Mouse (Mus musculus) C2C12 (cell line): ENCODE measurements around the gene Sla2. TPM values are rescaled to one million over a fixed set of nuclear protein-coding genes. Genes with fewer than 3 reads are reported as not detected.
A peak's percentile ranks its signal among the peaks of the same experiment; 100 is the strongest.

Experiments used
- H3K27me3 ChIP-seq: one replicate; pipeline ENCODE4 v1.6.1; 2011; ENCODE audit not compliant: control insufficient read depth, insufficient read depth, insufficient read length
- H3K36me3 ChIP-seq: one replicate; pipeline ENCODE4 v1.6.1; 2011; ENCODE audit not compliant: control insufficient read depth, insufficient read depth
- H3K4me3 ChIP-seq: one replicate; pipeline ENCODE4 v1.5.1; 2011; ENCODE audit warnings: mild to moderate bottlenecking, control low read depth; ENCODE audit not compliant: poor library complexity, insufficient read depth, severe bottlenecking
- H3K79me2 ChIP-seq: one replicate; pipeline ENCODE4 v1.6.1; 2011; ENCODE audit not compliant: control insufficient read depth, insufficient read depth
- H3K79me3 ChIP-seq: one replicate; pipeline ENCODE4 v1.6.1; 2011; ENCODE audit warnings: low read depth, control low read depth
- H3ac ChIP-seq: one replicate; pipeline ENCODE3; 2011; ENCODE audit warnings: low read depth; ENCODE audit not compliant: control insufficient read depth, insufficient read length
- CEBPB ChIP-seq: IDR thresholded peaks from one replicate; pipeline ENCODE4 v1.6.1; 2011; ENCODE audit warnings: low read depth, mild to moderate bottlenecking, control low read depth, moderate library complexity
- CTCF ChIP-seq: IDR thresholded peaks from one replicate; pipeline ENCODE4 v1.5.1; 2011; ENCODE audit not compliant: control insufficient read depth, insufficient read depth, insufficient read length
- FOSL1 ChIP-seq: IDR thresholded peaks from one replicate; pipeline ENCODE4 v1.8.0; 2011; ENCODE audit warnings: mild to moderate bottlenecking, low read length; ENCODE audit not compliant: poor library complexity, insufficient read depth, severe bottlenecking
- MAX ChIP-seq: IDR thresholded peaks from one replicate; pipeline ENCODE4 v1.6.1; 2011; ENCODE audit warnings: mild to moderate bottlenecking, control low read depth
- MYOD1 ChIP-seq: IDR thresholded peaks from one replicate; pipeline ENCODE4 v1.6.1; 2011; ENCODE audit warnings: low read depth; ENCODE audit not compliant: control insufficient read depth, insufficient read length
- MYOG ChIP-seq: IDR thresholded peaks from one replicate; pipeline ENCODE4 v1.6.1; 2011; ENCODE audit not compliant: control insufficient read depth, insufficient read length; ENCODE audit errors: extremely low read depth
- USF1 ChIP-seq: IDR thresholded peaks from one replicate; pipeline ENCODE4 v1.6.1; 2011; ENCODE audit warnings: low read depth, mild to moderate bottlenecking, control low read depth, moderate library complexity
- polyA plus RNA-seq: library from polyadenylated mRNA; unstranded; fragments of >200 nt; fragmentation: generic; extraction: Trizol; gene quantifications from one replicate; pipeline ENCODE4 v1.2.1, GENCODE M21; 2012; ENCODE audit warnings: missing spikeins

Gene Sla2
- polyA plus RNA-seq, 1 experiment: 0.13 TPM

DNA sequence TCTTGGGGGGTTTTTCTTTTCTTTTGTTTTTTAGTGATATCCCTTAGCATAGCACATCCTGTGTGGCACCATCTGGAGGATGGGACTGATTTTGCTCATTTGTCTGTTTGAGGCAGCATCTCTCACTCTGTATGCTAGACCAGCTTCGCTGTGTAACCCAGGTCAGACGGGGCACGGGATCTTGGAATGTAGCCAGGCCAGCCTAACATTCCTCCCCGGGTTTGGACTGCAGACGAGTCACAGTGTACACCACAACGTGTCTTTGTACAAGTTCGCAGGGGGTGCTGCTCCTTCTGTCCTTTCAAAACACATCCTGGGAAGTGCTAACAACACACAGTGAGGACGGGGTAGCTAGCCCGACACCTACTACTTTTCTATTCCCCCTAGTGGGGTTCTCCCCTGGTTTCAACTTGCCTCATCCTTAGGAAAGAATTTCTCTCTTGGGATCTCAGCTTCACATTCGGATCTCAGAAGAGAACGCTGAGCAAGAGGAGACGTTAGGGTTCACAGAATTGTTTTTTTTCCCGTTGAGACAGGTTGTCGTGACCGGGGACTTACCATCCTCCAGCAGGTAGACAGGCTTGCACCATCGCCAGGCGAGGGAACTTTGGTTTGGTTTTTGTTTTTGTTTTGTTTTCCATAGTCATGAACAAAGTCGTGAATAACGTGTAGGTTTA is 24.8 kb downstream of the Sla2 start:
- Histone ChIP-seq H3K79me2 (peaks cover 78% of the 10 kb centered on the region), H3ac (peak overlapping the region; percentile 75), H3K79me3 (peaks cover 40% of the 10 kb centered on the region), H3K27me3 (no peaks in the 10 kb centered on the region), H3K36me3 (peaks cover 22% of the 10 kb centered on the region), H3K4me3 (peak overlapping the region; percentile 93)
- TF ChIP-seq MYOD1: no peak
- TF ChIP-seq MAX: no peak
- no peak for TF ChIP-seq FOSL1
- no peak for TF ChIP-seq MYOG
- no peak for TF ChIP-seq CEBPB
- TF ChIP-seq USF1: no peak
- no peak for TF ChIP-seq CTCF

DNA sequence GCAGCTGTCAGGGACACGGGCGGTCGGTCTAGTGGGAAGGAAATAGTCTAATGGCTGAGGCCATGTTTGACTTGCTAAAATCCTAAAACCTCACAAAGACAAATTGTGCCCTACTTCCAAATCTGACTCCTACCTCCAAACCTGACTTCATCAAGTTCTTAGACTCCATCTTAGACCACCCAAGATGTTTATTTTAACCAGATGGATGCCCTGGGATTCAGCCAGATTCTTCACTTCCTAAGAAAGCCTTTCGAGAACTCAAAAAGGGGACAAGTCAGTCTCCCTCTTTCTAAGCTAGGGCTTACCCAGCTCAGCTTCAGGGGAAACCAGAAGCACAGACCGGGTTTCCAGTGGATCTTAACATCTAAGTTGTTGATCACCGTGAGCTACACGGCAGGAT is 28.3 kb downstream of the Sla2 start:
- H3K36me3 ChIP-seq: peaks cover 7% of the 10 kb centered on the region

DNA sequence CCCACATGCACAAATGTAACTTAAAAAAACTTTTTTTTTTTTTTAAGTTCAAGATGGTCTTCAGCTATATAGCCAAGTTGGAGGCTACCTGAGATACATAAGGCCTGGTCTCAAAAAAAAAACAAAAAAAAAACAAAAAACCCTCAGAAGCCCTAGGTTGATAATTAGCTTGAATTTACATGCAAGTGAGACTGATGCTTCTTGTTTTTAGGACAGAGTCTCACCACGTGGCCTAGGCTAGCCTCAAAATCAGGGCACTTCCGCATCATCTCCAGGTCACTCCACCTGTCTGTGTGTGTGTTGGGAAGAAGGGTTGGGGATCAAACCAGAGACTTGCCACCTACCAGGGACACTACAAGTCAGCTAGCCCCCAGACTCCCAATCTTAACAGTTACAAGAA is 29.2 kb downstream of the Sla2 start, which contains the start of gene 4930518I15Rik:
TSS of gene 4930518I15Rik (minus strand) at position 112 of the 400 bp plus-strand sequence.
- peaks cover 17% of the 10 kb centered on the region for H3K79me3 ChIP-seq
- no peak within 1 kb of the TSS for H3K4me3 ChIP-seq
- peak within 1 kb of the TSS; percentile 23 for H3ac ChIP-seq
- peaks cover 34% of the 10 kb centered on the region for H3K79me2 ChIP-seq
- H3K36me3 ChIP-seq: peaks cover 7% of the 10 kb centered on the region
- TF ChIP-seq FOSL1: no peak
- no peak for TF ChIP-seq MAX
- TF ChIP-seq USF1: no peak
- TF ChIP-seq MYOG: no peak
- no peak for TF ChIP-seq CTCF
- TF ChIP-seq CEBPB: no peak
- no peak for TF ChIP-seq MYOD1
- H3K27me3 ChIP-seq: no peaks in the 10 kb centered on the region

More for the DNA sequence above, 28.3 kb downstream of the Sla2 start:
- Histone ChIP-seq H3K79me2 (peaks cover 43% of the 10 kb centered on the region), H3K4me3 (no peak overlapping the region), H3K27me3 (no peaks in the 10 kb centered on the region), H3K79me3 (peaks cover 20% of the 10 kb centered on the region), H3ac (no peak overlapping the region)
- no peak for TF ChIP-seq FOSL1
- TF ChIP-seq MYOG: no peak
- TF ChIP-seq USF1: no peak
- no peak for TF ChIP-seq MYOD1
- no peak for TF ChIP-seq CTCF
- no peak for TF ChIP-seq MAX
- TF ChIP-seq CEBPB: no peak

GRCm38 (mm10) chr2:156857385-156857791 is 29.6 kb downstream of the Sla2 start:
- Histone ChIP-seq H3K36me3 (peaks cover 7% of the 10 kb centered on the region), H3ac (peak overlapping the region; percentile 23), H3K79me2 (peaks cover 32% of the 10 kb centered on the region), H3K27me3 (no peaks in the 10 kb centered on the region), H3K4me3 (no peak overlapping the region), H3K79me3 (peaks cover 17% of the 10 kb centered on the region)
- no peak for TF ChIP-seq MYOG
- TF ChIP-seq FOSL1: no peak
- no peak for TF ChIP-seq MYOD1
- TF ChIP-seq CTCF: no peak
- no peak for TF ChIP-seq CEBPB
- no peak for TF ChIP-seq MAX
- no peak for TF ChIP-seq USF1

DNA sequence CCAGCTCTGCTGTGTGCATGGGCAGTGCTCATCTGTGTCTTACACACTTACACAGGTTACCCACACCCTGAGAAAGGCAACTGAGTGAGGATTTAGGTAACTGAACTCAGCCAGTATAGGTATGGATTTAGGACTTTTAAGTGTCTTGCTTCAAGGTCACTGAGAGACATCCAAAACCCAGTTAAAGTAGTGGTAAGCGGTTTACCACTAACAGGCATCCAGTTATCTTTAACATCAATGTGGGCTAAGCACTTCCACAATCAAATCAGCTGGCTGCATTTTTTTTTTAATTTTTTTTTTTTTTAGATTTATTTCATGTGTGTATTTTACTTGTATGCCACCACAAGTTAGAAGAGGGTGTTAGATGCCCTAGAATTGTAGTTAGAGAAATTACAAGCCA is 30.7 kb downstream of the Sla2 start:
- H3ac ChIP-seq: no peak overlapping the region
- H3K79me3 ChIP-seq: peaks cover 8% of the 10 kb centered on the region
- no peak overlapping the region for H3K4me3 ChIP-seq
- H3K79me2 ChIP-seq: peaks cover 21% of the 10 kb centered on the region
- no peaks in the 10 kb centered on the region for H3K27me3 ChIP-seq
- TF ChIP-seq MYOG (no peak), MAX (no peak), CEBPB (no peak), USF1 (no peak), MYOD1 (no peak), CTCF (no peak), FOSL1 (no peak)
- H3K36me3 ChIP-seq: peaks cover 7% of the 10 kb centered on the region
